Mouse (Mus musculus) myocyte (in vitro differentiated cells): ENCODE results near the gene Dnase2b.

ENCODE experiments used
- CEBPB ChIP-seq: IDR thresholded peaks from 2 replicates; pipeline ENCODE4 v1.6.1; 2011; ENCODE audit warnings: mild to moderate bottlenecking, moderate library complexity; ENCODE audit not compliant: poor library complexity, insufficient read depth, severe bottlenecking
- E2F4 ChIP-seq: IDR thresholded peaks from one replicate; pipeline ENCODE4 v1.6.1; 2011; ENCODE audit warnings: mild to moderate bottlenecking, control low read depth, moderate library complexity; ENCODE audit not compliant: insufficient read depth
- MAX ChIP-seq: IDR thresholded peaks from one replicate; pipeline ENCODE4 v1.6.1; 2011; ENCODE audit warnings: low read depth, mild to moderate bottlenecking, control low read depth
- MYOD1 ChIP-seq, 3 experiments: IDR thresholded peaks; one replicate each; pipeline ENCODE4 v1.6.1; 2011; ENCODE audit warnings: control low read depth in 2 of 3, low read depth in 2 of 3, mild to moderate bottlenecking in 2 of 3, moderate library complexity in 1 of 3; ENCODE audit not compliant: insufficient read length in 2 of 3, control insufficient read depth in 1 of 3
- MYOG ChIP-seq, 3 experiments: IDR thresholded peaks; one replicate each; pipeline ENCODE4 v1.6.1; 2011; ENCODE audit warnings: control low read depth in 2 of 3, low read depth in 2 of 3, mild to moderate bottlenecking in 2 of 3; ENCODE audit not compliant: insufficient read length in 2 of 3, control insufficient read depth in 1 of 3, insufficient read depth in 1 of 3
- POLR2A ChIP-seq: IDR thresholded peaks from one replicate; pipeline ENCODE4 v1.6.1; 2011; ENCODE audit warnings: low read depth, mild to moderate bottlenecking, control low read depth, moderate library complexity; ENCODE audit not compliant: insufficient read length
- POLR2AphosphoS2 ChIP-seq: IDR thresholded peaks from one replicate; pipeline ENCODE4 v1.6.1; 2011; ENCODE audit warnings: low read depth, control low read depth; ENCODE audit not compliant: insufficient read length
- REST ChIP-seq: IDR thresholded peaks from one replicate; pipeline ENCODE4 v1.6.1; 2011; ENCODE audit warnings: mild to moderate bottlenecking, control low read depth, moderate library complexity; ENCODE audit not compliant: insufficient read depth, insufficient read length
- TCF12 ChIP-seq: IDR thresholded peaks from one replicate; pipeline ENCODE4 v1.6.1; 2011; ENCODE audit warnings: mild to moderate bottlenecking, control low read depth; ENCODE audit not compliant: poor library complexity, insufficient read depth, severe bottlenecking
- TCF3 ChIP-seq: IDR thresholded peaks from one replicate; pipeline ENCODE4 v1.6.1; 2011; ENCODE audit warnings: low read depth, control low read depth; ENCODE audit not compliant: insufficient read length
- USF1 ChIP-seq: IDR thresholded peaks from one replicate; pipeline ENCODE4 v1.6.1; 2011; ENCODE audit warnings: low read depth, mild to moderate bottlenecking, control low read depth, moderate library complexity

GRCm38 (mm10) chr3:146556567-146556966 is 58.8 kb downstream of the Dnase2b start:
- TF ChIP-seq POLR2A (no peak), POLR2AphosphoS2 (no peak), MYOG (IDR thresholded peaks at IDR 0.05; ENCODE audit: control insufficient read depth in 1 of 3, insufficient read depth in 1 of 3, insufficient read length in 2 of 3, low read depth in 2 of 3) (no peak), TCF12 (no peak), USF1 (no peak), MAX (no peak), TCF3 (no peak), CEBPB (no peak), MYOD1 (IDR thresholded peaks at IDR 0.05; ENCODE audit: control insufficient read depth in 1 of 3, insufficient read length in 2 of 3, low read depth in 2 of 3) (no peak), E2F4 (no peak), REST (no peak)
